Mouse (Mus musculus) left cerebral cortex, postnatal 10 days (tissue): Measurements from ENCODE around the gene Vmn2r24. TPM values are rescaled to one million over a fixed set of nuclear protein-coding genes. Genes with fewer than 3 reads are reported as not detected.
"Not testable (repeated sequence)": the region's sequence is repeated elsewhere in the genome, so short reads cannot be mapped to it uniquely, and the experiment has no call there.

Source experiments
- DNase-seq, 2 experiments: peaks; one replicate each; pipeline ENCODE4 v3.0.0; 2021 to 2022; ENCODE audit warnings: low spot score in 2 of 2, mixed read lengths in 1 of 2; ENCODE audit errors: extremely low spot score in 1 of 2
- intact Hi-C: fragments of 180-260 bp; cut with DNase I; formaldehyde crosslinking; loops from one replicate; pipeline ENCODE4 v1.15.1; 2025
- total RNA-seq, 2 experiments: library from RNA; stranded (reverse); gene quantifications; 2 replicates each; pipeline ENCODE4 v1.2.3; 2021

Gene Vmn2r24
- not detected for total RNA-seq

DNA sequence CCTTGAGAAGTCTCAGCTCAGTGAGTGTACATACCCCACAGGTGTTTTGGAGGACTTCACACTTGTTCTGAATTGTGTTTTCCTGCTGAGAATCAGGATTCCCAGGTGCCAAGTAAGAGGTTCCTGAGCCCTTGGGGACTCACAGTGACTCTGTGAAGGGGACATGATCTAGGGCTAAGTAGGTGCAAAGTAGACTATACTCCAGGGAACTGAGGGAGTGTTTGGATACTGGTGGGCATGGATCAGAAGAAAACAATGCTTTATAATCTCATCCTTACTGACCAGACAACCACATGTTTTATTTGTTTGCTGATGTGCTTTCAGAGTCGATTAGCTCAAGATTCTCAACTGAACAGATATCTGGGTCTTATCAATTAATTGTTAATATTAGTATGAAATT is at the start of gene Vmn2r24:
TSS of gene Vmn2r24 (plus strand) at position 301 of the 400 bp plus-strand sequence.
- DNase-seq: no peak
- intact Hi-C loops: no loop called here

DNA sequence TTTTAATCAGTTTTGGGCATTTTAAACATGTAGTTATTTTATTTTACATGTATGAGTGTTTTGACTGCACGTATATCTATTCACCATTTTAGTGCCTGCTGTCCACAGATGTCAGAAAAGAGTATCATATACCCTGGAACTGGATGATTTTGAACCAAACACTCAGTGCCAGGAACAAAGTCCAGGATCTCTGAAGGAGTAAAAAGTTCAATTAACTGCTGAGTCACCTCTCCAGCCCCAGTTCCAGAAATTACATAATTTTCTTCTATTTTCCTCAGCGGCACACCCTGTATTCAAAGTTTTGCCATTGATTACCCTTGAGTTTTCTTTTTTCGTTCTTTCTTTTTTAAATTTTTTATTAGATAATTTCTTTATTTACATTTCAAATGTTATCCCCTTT is 8.6 kb upstream of the Vmn2r24 start:
- DNase-seq: no peak
- intact Hi-C loops: no loop called here

DNA sequence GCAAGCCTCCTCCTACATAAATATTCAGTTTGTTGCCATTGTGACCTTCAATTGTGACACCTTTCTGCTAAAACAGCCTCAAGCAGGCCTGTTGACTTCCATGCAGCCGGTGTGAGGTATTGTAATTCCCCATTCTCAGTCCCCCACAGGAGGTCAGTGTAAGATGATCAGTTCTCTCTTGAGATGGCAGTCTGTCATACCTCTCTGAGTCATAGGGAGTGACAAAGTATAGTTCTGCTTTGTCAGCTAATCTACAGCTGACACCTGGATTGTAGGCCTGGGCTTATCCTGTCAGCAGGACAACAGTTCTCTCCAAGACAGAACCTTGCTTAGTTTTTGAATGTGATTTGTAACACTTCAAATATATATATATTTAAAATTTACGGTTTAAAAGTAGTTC is 6.2 kb downstream of the Vmn2r24 start:
- intact Hi-C loops: no loop called here
- no peak for DNase-seq

DNA sequence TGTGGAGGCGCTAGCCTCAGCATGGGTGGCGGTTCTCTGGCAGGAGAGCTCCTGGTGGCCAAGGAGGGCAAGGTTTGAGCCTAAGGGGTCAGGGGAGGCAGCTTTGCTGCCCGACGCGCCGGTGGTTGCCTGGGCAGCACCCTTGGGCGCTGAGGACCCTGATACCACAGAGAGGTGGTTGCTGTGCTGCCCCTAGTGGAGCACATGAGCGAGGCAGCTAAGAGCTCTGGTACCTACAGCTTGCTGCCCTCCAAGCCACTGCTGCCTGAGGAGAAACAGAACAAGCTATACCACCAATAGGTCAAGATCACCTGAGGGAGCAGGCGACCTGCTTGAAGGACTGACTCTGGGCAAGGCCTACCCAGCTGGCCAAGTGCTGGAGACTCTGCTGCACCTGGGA is 15.1 kb downstream of the Vmn2r24 start:
- intact Hi-C loops: no loop called here
- no peak for DNase-seq

DNA sequence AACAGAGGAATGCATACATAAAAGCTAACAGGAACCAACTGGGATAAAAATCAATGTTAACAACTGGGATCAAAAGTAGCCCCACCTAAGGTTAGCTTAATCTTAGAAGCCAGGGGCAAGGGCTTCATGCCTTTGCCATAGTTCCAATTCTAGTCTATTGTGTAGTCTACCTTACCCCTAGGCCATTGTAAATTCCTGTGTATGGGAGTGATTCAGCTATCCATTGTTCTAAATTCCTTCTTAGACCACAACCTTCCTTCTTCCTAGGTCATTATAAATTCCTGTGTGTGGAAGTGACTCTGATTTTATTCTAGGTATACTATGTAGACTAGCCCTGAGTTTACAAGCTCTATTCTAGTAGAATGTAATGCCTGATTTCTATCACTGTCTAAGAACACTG is 31.6 kb downstream of the Vmn2r24 start:
- intact Hi-C loops, DNase-seq: not testable (repeated sequence)

DNA sequence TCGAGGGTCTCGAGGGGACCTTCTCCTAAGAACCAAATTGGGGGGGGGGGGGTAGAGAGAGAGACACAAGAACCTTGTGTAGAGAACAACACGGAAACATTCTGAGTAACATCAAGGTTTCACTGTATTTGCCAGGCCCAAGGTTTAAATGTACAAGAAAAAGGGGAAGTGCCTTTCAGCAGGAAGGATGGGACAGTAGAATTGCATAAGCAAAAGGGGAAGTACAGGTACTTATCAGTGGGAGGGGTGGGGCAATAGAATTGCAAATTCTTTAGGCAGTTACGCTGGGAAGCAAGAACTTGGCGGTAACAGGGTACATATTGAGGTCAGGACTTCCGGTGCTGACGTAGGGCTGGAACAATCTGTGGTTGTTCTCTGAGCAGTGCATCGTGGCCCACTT is 41.3 kb downstream of the Vmn2r24 start:
- intact Hi-C loops: no loop called here

DNA sequence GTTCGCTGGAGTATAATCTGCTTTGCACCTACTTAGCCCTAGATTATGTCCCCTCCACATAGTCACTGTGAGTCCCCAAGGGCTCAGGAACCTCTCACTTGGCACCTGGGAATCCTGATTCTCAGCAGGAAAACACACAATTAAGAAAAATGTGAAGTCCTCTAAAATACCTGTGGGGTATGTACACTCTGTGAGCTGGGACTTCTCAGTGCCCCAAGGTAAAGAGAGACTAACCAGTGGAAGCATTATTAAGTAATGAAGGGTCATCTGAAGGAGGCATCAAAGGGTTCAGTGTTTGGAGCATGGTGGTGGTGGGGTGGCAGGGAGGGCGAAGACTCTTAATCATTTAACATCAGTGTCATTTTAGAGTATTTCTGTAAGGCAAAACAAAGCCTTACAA is 74.7 kb downstream of the Vmn2r24 start, which contains the start of gene Vmn2r25:
TSS of gene Vmn2r25 (minus strand) at position 101 of the 400 bp plus-strand sequence.
- DNase-seq, intact Hi-C loops: not testable (repeated sequence)

More for the DNA sequence above, 41.3 kb downstream of the Vmn2r24 start:
- no peak for DNase-seq

Other genes with a start within 250 kb of the Vmn2r24 start
- not detected for gene Vmn2r21, start 245.5 kb upstream of the Vmn2r24 start, total RNA-seq
- gene Vmn2r22, start 128.2 kb upstream of the Vmn2r24 start, total RNA-seq: not detected
- gene Vmn2r23, start 76.2 kb upstream of the Vmn2r24 start, total RNA-seq: not detected
- not detected for gene Vmn2r25, start 74.6 kb downstream of the Vmn2r24 start, total RNA-seq
- gene Vmn2r26, start 245.7 kb downstream of the Vmn2r24 start, total RNA-seq: under 1 TPM in 1 of 2 experiments, not detected in 1; 0.04 TPM